Mouse (Mus musculus): ENCODE measurements around the gene Fam57b. TPM values are rescaled to one million over a fixed set of nuclear protein-coding genes. Genes with fewer than 3 reads are reported as not detected.
A peak's percentile ranks its signal among the peaks of the same experiment; 100 is the strongest.

Fam57b gene
- polyA plus RNA-seq, 1 experiment: 0.30 TPM

DNA sequence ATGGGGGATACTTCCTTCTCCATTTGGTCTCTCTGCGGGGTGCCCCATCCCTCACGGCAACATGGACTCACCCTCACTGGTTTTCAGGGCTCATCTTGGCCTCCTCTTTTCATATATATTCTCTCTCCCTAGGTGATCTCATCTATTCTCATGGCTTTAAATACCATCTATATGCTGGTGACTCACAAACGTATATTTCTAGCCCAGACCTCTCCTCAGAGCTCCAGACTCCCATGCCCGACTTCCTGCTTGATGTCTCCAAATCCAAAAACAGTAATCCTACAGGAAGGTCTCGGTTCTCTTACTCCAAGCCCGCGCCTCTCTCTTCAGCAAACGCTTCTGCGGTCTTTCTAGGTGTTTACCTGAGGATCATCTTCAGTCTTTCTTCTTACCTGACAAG is 45.8 kb downstream of the Fam57b start:
- no peak for DNase-seq (ENCODE audit: low read depth in 1 of 2, low spot score in 2 of 2)
- no peak for TF ChIP-seq CTCF (IDR thresholded peaks at IDR 0.05; ENCODE audit: extremely low read depth, insufficient read depth, insufficient read length, insufficient replicate concordance)
- no peak for TF ChIP-seq POLR2A (IDR thresholded peaks at IDR 0.05; ENCODE audit: low read depth, low read length)
- no peaks in the 10 kb centered on the region for H3K36me3 ChIP-seq (ENCODE audit: control insufficient read depth, insufficient read depth, low read length)
- 65% methylated on average over 9 of the region's 9 CpGs for WGBS
- H3K4me3 ChIP-seq (ENCODE audit: extremely low read depth, insufficient read depth, insufficient read length): no peak overlapping the region
- H3K27me3 ChIP-seq (ENCODE audit: control insufficient read depth, insufficient read depth, low read length): peaks cover 9% of the 10 kb centered on the region
- peaks cover 7% of the 10 kb centered on the region; the same call in 1 of the 2 replicates for H3K4me1 ChIP-seq (ENCODE audit: control insufficient read depth, insufficient read depth, insufficient read length)
- no peak overlapping the region for H3K27ac ChIP-seq (ENCODE audit: insufficient read depth, low read length)

DNA sequence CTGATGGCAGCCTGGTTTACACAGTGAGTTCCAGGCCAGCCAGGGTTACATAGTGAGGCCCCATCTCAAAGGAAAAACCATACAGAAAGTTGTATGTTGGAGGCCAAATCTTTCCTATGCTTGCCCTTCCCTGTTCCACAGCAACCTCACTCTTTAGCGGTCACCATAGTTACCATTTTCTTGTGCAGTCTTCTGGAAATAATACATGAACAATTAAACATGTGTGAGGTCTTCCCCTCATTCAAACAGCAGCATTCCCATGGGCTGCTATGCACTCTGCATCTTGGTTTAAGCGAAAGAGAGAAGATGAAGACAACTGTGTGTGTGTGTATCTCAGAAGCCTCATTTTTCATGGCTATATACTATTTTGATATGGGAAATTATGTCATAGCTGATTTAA is 48.0 kb downstream of the Fam57b start:
- 96% methylated on average over 2 of the region's 2 CpGs for WGBS
- H3K4me1 ChIP-seq (ENCODE audit: control insufficient read depth, insufficient read depth, insufficient read length): peaks cover 7% of the 10 kb centered on the region; the same call in 1 of the 2 replicates
- TF ChIP-seq POLR2A (IDR thresholded peaks at IDR 0.05; ENCODE audit: low read depth, low read length): no peak
- no peak for TF ChIP-seq CTCF (IDR thresholded peaks at IDR 0.05; ENCODE audit: extremely low read depth, insufficient read depth, insufficient read length, insufficient replicate concordance)
- no peak for DNase-seq (ENCODE audit: low read depth in 1 of 2, low spot score in 2 of 2)
- no peaks in the 10 kb centered on the region for H3K36me3 ChIP-seq (ENCODE audit: control insufficient read depth, insufficient read depth, low read length)
- no peak overlapping the region for H3K4me3 ChIP-seq (ENCODE audit: extremely low read depth, insufficient read depth, insufficient read length)
- H3K27ac ChIP-seq (ENCODE audit: insufficient read depth, low read length): no peak overlapping the region
- H3K27me3 ChIP-seq (ENCODE audit: control insufficient read depth, insufficient read depth, low read length): peaks cover 16% of the 10 kb centered on the region

GRCm38 (mm10) chr7:126847116-126847420 is 49.6 kb downstream of the Fam57b start, which contains the start of gene Doc2a:
Gene Doc2a (plus strand): TSS chr7:126847416.
- Histone ChIP-seq H3K36me3 (ENCODE audit: control insufficient read depth, insufficient read depth, low read length) (peaks cover 4% of the 10 kb centered on the region; the same call in 1 of the 2 replicates), H3K27me3 (ENCODE audit: control insufficient read depth, insufficient read depth, low read length) (peaks cover 16% of the 10 kb centered on the region)
- no peak for DNase-seq (ENCODE audit: low read depth in 1 of 2, low spot score in 2 of 2)

DNA sequence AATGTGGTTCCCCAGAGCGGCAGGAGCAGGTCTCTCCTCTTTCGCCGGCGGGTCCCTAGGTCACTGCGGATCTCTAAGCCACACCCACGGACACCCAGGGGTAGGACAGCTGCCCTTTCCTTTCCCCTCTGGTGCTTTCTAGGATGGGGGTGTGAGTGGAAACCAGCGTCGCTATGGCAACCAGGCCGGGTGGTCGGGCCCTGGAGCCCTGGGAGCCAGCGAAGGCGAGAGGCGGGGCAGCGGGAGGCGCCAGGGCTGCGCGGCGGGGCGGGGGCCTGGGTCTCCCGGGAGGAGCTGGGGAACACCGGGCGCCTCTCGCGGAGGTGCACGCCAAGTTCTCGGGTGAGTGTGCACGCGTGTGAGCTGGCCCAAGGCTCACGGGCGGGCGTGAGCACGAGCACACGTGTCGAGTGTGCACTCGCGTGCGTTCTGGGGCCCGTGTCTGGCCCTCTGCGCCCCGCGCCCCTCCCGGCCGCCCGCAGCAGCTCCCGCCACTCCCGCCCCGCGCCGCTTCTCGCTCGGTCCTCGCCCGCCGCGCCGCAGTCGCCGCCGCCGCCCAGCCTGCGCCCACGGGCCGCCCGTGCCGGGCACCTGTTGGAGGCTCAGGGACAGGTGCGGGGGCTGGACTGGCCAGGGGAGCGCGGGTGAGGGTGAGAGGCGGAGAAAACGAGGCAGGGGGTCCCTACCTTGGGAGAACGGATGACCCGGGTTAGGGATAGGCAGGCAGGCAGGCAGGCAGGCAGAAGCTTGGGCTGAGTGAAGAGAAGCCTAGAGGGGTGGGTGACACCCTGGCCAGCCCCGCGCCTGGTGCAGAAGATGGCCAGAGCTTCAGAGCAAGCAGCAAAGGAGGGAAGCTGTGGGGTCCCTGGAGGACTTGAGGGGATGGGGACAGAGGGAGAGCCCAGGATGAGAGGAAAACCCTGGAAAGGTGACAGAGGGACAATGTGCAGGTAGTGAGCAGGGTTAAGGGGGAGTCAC is 50.2 kb downstream of the Fam57b start:
- H3K4me3 ChIP-seq (ENCODE audit: extremely low read depth, insufficient read depth, insufficient read length): peak overlapping the region; percentile 39; the same call in 1 of the 2 replicates
- WGBS: 4% methylated on average over 54 of the region's 74 CpGs

More at GRCm38 (mm10) chr7:126847116-126847420, 49.6 kb downstream of the Fam57b start, which contains the start of gene Doc2a:
- peaks cover 7% of the 10 kb centered on the region; the same call in 1 of the 2 replicates for H3K4me1 ChIP-seq (ENCODE audit: control insufficient read depth, insufficient read depth, insufficient read length)
- WGBS: 53% methylated on average over 4 of the region's 4 CpGs
- no peak within 1 kb of the TSS for H3K27ac ChIP-seq (ENCODE audit: insufficient read depth, low read length)
- H3K4me3 ChIP-seq (ENCODE audit: extremely low read depth, insufficient read depth, insufficient read length): peak within 1 kb of the TSS; percentile 39; the same call in 1 of the 2 replicates
- TF ChIP-seq POLR2A (IDR thresholded peaks at IDR 0.05; ENCODE audit: low read depth, low read length): no peak
- TF ChIP-seq CTCF (IDR thresholded peaks at IDR 0.05; ENCODE audit: extremely low read depth, insufficient read depth, insufficient read length, insufficient replicate concordance): no peak

DNA sequence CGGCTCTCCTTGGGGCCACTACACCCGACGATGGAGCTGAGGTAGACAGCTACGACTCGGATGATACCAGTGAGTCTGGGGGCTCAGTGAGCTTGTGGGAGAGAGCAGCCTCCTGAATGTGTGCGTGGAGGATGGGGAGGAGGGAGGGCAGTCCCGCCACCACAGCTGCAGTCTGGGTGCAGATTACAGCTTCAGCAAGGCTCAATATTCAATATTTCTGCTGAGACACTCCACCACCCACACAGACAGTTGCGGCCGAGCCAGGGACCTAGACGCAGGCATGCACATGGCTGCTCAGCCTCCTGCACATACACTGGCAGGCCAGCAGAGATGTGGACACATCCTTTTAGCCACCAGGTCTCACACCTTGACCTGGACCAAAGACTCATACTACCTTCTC is 51.3 kb downstream of the Fam57b start:
- Histone ChIP-seq H3K27ac (ENCODE audit: insufficient read depth, low read length) (no peak overlapping the region), H3K4me3 (ENCODE audit: extremely low read depth, insufficient read depth, insufficient read length) (no peak overlapping the region), H3K4me1 (ENCODE audit: control insufficient read depth, insufficient read depth, insufficient read length) (peaks cover 7% of the 10 kb centered on the region; the same call in 1 of the 2 replicates), H3K36me3 (ENCODE audit: control insufficient read depth, insufficient read depth, low read length) (peaks cover 12% of the 10 kb centered on the region), H3K27me3 (ENCODE audit: control insufficient read depth, insufficient read depth, low read length) (peaks cover 16% of the 10 kb centered on the region)
- no peak for TF ChIP-seq CTCF (IDR thresholded peaks at IDR 0.05; ENCODE audit: extremely low read depth, insufficient read depth, insufficient read length, insufficient replicate concordance)
- no peak for TF ChIP-seq POLR2A (IDR thresholded peaks at IDR 0.05; ENCODE audit: low read depth, low read length)
- WGBS: 28% methylated on average over 10 of the region's 10 CpGs
- DNase-seq (ENCODE audit: low read depth in 1 of 2, low spot score in 2 of 2): no peak

More for the DNA sequence above, 50.2 kb downstream of the Fam57b start:
- H3K4me1 ChIP-seq (ENCODE audit: control insufficient read depth, insufficient read depth, insufficient read length): peaks cover 7% of the 10 kb centered on the region; the same call in 1 of the 2 replicates
- H3K36me3 ChIP-seq (ENCODE audit: control insufficient read depth, insufficient read depth, low read length): peaks cover 9% of the 10 kb centered on the region
- peaks cover 16% of the 10 kb centered on the region for H3K27me3 ChIP-seq (ENCODE audit: control insufficient read depth, insufficient read depth, low read length)
- TF ChIP-seq POLR2A (IDR thresholded peaks at IDR 0.05; ENCODE audit: low read depth, low read length): no peak
- TF ChIP-seq CTCF (IDR thresholded peaks at IDR 0.05; ENCODE audit: extremely low read depth, insufficient read depth, insufficient read length, insufficient replicate concordance): no peak
- no peak overlapping the region for H3K27ac ChIP-seq (ENCODE audit: insufficient read depth, low read length)
- DNase-seq (ENCODE audit: low read depth in 1 of 2, low spot score in 2 of 2): no peak

DNA sequence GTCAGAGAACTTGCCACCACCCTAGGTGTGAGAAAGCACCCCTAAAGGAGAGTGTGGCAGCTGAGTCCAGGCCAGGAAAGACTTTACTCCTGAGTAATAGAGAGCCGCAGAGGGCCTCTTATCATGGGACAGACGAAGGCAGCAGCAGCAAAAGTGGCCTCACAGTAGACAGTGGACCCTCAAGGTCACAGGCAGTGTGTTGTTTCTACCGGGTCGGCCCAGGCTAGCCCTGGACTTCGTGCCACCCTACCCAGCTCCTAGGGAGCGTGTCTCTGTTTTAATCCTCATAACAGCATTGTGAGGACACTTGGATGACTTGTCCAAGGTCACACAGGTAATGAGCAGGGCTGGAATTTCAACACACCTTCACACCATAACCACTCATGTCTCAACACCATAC is 52.7 kb downstream of the Fam57b start:
- TF ChIP-seq CTCF (IDR thresholded peaks at IDR 0.05; ENCODE audit: extremely low read depth, insufficient read depth, insufficient read length, insufficient replicate concordance) (no peak), POLR2A (IDR thresholded peaks at IDR 0.05; ENCODE audit: low read depth, low read length) (no peak)
- 84% methylated on average over 6 of the region's 6 CpGs for WGBS
- no peak for DNase-seq (ENCODE audit: low read depth in 1 of 2, low spot score in 2 of 2)
- Histone ChIP-seq H3K4me1 (ENCODE audit: control insufficient read depth, insufficient read depth, insufficient read length) (peaks cover 7% of the 10 kb centered on the region; the same call in 1 of the 2 replicates), H3K4me3 (ENCODE audit: extremely low read depth, insufficient read depth, insufficient read length) (no peak overlapping the region), H3K27ac (ENCODE audit: insufficient read depth, low read length) (no peak overlapping the region), H3K27me3 (ENCODE audit: control insufficient read depth, insufficient read depth, low read length) (peaks cover 16% of the 10 kb centered on the region), H3K36me3 (ENCODE audit: control insufficient read depth, insufficient read depth, low read length) (peaks cover 18% of the 10 kb centered on the region)

Measured in spleen, adult 2 months (tissue).